Mouse (Mus musculus) ES-Bruce4 (cell line): ENCODE measurements around the gene Atxn7l1.

Experiments
- CTCF ChIP-seq: IDR thresholded peaks from one replicate; pipeline ENCODE4 v1.8.1; 2011; ENCODE audit warnings: low read depth, low read length
- POLR2A ChIP-seq: IDR thresholded peaks from one replicate; pipeline ENCODE4 v1.8.1; 2011; ENCODE audit warnings: low read length; ENCODE audit not compliant: insufficient read depth

DNA sequence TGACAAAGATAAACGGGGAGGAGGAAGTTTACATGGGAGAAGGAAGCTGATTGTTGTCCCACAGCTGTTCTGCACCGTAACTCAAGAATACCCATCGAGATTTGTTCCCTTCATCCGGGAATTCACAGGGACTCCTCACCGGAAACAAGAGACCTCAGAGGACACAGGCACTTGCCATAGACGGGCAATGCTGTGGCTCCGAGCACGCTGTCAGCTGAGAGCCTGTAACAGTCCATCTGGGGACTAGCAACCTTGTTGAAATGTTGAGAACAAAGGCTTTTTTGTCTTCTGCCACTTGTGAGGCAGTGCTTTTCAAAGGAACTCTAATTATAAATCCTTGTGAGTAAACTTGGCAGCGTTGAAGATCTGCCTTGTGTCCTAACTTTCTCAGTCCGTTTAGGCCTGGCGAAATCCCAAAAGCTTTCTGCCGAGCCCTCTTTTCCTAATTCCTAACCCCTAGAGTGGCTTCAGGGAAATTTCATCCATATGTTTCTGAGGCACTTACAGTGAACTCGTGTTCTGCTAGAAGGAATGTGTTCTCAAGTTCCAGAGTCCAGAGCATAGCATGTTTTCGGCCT is 36.5 kb upstream of the Atxn7l1 start:
- TF ChIP-seq CTCF: no peak
- no peak for TF ChIP-seq POLR2A
